Comparison of ENCODE assay signal across 8 mouse cellular contexts in genomic region chr4:45452569-45453111, GRCm38 (mm10). TPM values are rescaled to one million over a fixed set of nuclear protein-coding genes. Genes with fewer than 3 reads are reported as not detected.
DNase-seq lines count a peak whose midpoint lies in the region; ATAC-seq and TF ChIP-seq lines count a peak whose summit lies in the region.

No protein-coding gene starts in this region.

- no peak overlapping the region for H3K27ac ChIP-seq in hindbrain, embryonic 15.5 days (replicated peaks)
- no peak overlapping the region for H3K27ac ChIP-seq in hindbrain, postnatal 0 days

- no peak overlapping the region for H3K4me3 ChIP-seq in hindbrain, embryonic 15.5 days
- H3K4me3 ChIP-seq in hindbrain, postnatal 0 days (ENCODE audit: low read length) = no peak overlapping the region

- no peak for DNase-seq in hindbrain, postnatal 0 days (ENCODE audit: low spot score)
- DNase-seq in kidney, adult 11 months = peak; percentile 92
- DNase-seq in lung, adult 18-20 months = peak; percentile 71 to 76
- DNase-seq in cerebellum, adult 8-10 months = no peak
- DNase-seq in T-cell, adult 2 months (ENCODE audit: low spot score) = no peak

- no peak overlapping the region for H3K9ac ChIP-seq in hindbrain, embryonic 15.5 days
- H3K9ac ChIP-seq in hindbrain, postnatal 0 days (replicated peaks; ENCODE audit: low read length) = no peak overlapping the region

- no peaks in the 10 kb centered on the region for H3K9me3 ChIP-seq in hindbrain, embryonic 15.5 days
- no peaks in the 10 kb centered on the region for H3K9me3 ChIP-seq in hindbrain, postnatal 0 days (ENCODE audit: low read length)

- H3K4me2 ChIP-seq in hindbrain, embryonic 15.5 days = no peak overlapping the region
- H3K4me2 ChIP-seq in hindbrain, postnatal 0 days (ENCODE audit: low read depth, low read length) = no peak overlapping the region

- ATAC-seq in hindbrain, embryonic 15.5 days (ENCODE audit: low FRiP score, low read depth) = peak; percentile 25; the same call in 1 of the 2 replicates
- ATAC-seq in hindbrain, postnatal 0 days = no peak
- peak; percentile 68 for ATAC-seq in common myeloid progenitor, adult 5-6 weeks (replicated peaks; ENCODE audit: low read depth, poor library complexity, severe bottlenecking)
- no peak for ATAC-seq in activated CD4-positive, CD25-positive, alpha-beta regulatory T cell, adult 4 months

- H3K27me3 ChIP-seq in hindbrain, embryonic 15.5 days = no peaks in the 10 kb centered on the region
- no peaks in the 10 kb centered on the region for H3K27me3 ChIP-seq in hindbrain, postnatal 0 days (ENCODE audit: insufficient read depth, low read length)

- H3K36me3 ChIP-seq in hindbrain, embryonic 15.5 days = no peaks in the 10 kb centered on the region
- no peaks in the 10 kb centered on the region for H3K36me3 ChIP-seq in hindbrain, postnatal 0 days (ENCODE audit: insufficient read depth, low read length)

- 58% methylated on average over 7 of the region's 7 CpGs for WGBS in hindbrain, embryonic 15.5 days
- 54% methylated on average over 7 of the region's 7 CpGs for WGBS in hindbrain, postnatal 0 days

- H3K4me1 ChIP-seq in hindbrain, embryonic 15.5 days (replicated peaks) = peaks cover 29% of the 10 kb centered on the region
- no peaks in the 10 kb centered on the region for H3K4me1 ChIP-seq in hindbrain, postnatal 0 days (ENCODE audit: insufficient read depth, low read length)

- TF ChIP-seq CTCF in hindbrain, postnatal 0 days (IDR thresholded peaks at IDR 0.05; ENCODE audit: low read depth) = no peak

RNA-seq across cellular contexts. Expression of gene Slc25a51, which starts 44.1 kb away (rescaled TPM):
- polyA plus RNA-seq in hindbrain, embryonic 15.5 days (2015; fragmentation: Nextera tagmentation; extraction: Ambion mirVana) = 69.5 and 73.3 TPM in 2 replicates
- total RNA-seq in hindbrain, postnatal 0 days (2014; rRNA removed) = 137 and 142 TPM in 2 replicates
- polyA plus RNA-seq in hindbrain, postnatal 0 days (2015; fragmentation: Nextera tagmentation; extraction: Ambion mirVana) = 60.6 and 64.3 TPM in 2 replicates
- 34.7 and 47.1 TPM in 2 replicates for total RNA-seq in common myeloid progenitor, adult 5-6 weeks (2017)
- 10 to 100 TPM; 35.3 to 49.7 TPM for polyA plus RNA-seq in activated CD4-positive, CD25-positive, alpha-beta regulatory T cell, adult 4 months (2017; shearing (Covaris generic))

Comparison
In these comparisons a context has a peak if more than half of its experiments do, and no peak if none do; other contexts are left out.
1. ATAC-seq: peak in hindbrain, embryonic 15.5 days (single experiment) and common myeloid progenitor, adult 5-6 weeks (single experiment); none in hindbrain, postnatal 0 days (single experiment) and activated CD4-positive, CD25-positive, alpha-beta regulatory T cell, adult 4 months (single experiment).
2. DNase-seq: peak in kidney, adult 11 months (single experiment) and lung, adult 18-20 months (2 of 2); none in hindbrain, postnatal 0 days (single experiment), cerebellum, adult 8-10 months (single experiment) and T-cell, adult 2 months (single experiment).